Mouse (Mus musculus): ENCODE measurements around the gene Tdrd6.

Gene Tdrd6

DNA sequence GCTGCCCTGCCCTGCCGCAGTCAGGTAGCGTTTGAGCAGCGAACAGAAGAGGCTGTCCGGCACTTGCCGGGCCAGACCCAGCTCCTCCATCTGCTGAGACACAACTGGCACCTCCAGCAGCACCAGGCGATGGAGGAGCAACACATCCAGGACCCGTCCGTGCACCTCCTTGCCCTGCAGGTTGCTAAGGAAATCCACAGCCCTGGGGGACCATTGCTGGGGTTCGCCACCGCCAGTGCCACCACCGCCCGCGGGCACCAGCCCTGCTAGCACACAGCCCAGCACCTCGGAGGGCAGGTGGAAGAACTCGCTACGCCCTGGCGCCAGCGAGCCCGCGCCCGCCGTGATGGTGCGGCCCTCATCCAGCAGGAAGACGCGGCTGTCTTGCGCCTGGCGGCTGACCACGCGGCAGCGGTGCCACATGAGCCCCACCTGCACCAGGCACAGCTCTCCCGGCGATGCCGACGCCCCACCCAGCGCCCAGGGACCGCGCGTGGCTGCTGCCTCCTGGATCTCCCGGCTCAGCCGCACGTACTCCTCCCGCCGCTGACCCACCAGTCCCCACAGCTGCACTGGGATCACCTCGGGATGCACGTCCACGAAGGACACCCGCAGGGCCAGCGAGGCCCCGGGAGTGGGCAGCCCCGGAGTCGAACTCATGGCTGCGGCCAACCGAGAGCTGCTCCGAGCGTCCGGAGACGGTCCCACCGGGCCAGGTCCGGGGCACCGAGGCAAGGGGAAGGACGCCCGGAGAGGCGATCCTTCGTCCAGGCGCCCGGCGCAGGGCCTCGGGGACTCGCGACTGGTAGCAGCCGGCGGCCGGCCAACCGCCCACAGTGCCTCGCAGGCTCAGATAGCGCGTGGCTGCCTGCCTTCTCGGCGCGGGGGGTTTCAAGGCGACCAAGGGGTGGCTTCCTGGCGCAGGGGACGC is at the start of gene Tdrd6:
Gene Tdrd6 (minus strand): TSS at position 804 of the 931 bp plus-strand sequence.
- peak; percentile 24 for DNase-seq (ENCODE audit: low spot score)

DNA sequence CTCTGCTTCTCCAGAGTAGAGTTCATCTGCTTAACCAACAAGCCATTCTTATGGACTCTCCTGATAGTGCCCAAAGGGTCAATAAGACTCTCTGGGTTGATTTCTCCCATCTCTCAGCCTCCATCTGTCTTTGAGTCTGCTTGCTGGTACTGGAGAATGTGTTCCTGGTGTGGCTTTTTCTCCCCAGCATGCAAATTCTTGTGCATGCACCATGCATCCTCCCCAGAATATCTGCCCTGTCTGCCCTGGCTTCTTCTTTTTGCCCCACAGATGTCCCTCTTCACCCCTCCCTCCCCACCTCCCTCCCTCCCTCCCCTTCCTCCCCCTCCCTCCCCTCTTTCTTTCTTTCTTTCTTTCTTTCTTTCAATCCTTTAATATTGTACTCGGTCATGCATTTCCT is 47.2 kb upstream of the Tdrd6 start:
- DNase-seq (ENCODE audit: low spot score) = no peak

GRCm38 (mm10) chr17:43676241-43676640 is 46.1 kb upstream of the Tdrd6 start:
- no peak for DNase-seq (ENCODE audit: low spot score)

DNA sequence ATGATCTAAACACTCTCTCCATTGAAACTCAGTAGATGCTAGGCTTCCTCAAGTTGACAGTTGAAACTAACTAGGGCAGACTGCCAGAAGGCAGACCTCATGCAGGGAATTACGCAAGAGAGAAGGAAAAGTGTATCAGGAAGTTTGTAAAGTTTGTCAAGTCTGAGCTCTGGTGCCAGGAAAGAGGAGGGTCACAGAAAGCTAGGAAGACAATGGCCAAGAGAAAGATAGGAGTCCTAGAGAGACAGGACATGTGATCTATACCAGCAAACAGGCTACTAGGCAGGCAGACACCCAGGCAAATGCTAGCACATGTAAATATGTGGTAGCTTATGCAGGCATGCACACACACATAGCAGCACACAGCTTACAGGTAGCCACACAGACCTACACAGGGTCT is 45.1 kb upstream of the Tdrd6 start:
- no peak for DNase-seq (ENCODE audit: low spot score)

DNA sequence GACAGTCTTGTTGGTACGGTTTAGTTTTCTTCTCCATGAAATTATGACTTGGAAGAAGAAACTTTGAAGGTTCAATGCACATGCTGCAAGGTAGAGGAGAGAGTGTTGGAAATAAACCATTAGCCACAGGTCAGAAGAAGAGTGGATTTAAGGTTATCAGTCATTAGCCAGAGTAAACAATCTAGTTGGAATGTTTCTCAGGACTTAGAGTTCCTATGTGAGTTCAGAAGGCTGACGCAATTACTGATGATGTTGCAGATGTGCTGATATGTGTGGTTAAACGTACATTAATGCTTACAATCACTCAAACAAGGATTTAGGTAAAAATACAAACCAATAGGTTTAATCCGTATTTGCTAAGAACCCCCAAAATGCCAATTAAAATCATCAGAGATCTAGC is 41.8 kb upstream of the Tdrd6 start:
- no peak for DNase-seq (ENCODE audit: low spot score)

DNA sequence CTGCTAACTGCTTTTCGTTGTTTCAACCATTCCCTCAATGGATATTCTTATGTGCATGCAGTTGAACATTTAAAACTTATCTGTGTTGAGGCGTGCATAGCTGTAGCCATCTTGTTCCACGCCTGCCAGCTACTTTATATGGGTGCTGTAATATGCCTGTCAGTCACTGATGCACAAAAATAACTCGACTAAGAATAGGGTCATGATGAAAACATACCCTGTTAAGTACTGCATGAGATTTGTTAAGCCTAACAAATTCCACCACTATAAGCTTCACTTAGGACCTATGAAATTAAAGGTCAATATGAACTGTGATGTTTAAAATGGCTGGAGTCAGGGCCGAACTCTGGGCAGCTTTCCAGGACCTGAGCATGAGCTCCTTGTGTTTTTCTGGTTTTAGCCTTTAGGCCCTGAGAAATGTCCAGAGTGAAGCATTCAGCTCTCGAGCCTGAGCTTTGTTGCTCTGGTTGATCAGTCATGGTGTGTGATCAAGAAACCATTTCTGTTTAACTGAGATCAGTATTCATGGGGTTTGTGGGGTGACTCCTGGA is 39.1 kb upstream of the Tdrd6 start:
- no peak for DNase-seq (ENCODE audit: low spot score)

DNA sequence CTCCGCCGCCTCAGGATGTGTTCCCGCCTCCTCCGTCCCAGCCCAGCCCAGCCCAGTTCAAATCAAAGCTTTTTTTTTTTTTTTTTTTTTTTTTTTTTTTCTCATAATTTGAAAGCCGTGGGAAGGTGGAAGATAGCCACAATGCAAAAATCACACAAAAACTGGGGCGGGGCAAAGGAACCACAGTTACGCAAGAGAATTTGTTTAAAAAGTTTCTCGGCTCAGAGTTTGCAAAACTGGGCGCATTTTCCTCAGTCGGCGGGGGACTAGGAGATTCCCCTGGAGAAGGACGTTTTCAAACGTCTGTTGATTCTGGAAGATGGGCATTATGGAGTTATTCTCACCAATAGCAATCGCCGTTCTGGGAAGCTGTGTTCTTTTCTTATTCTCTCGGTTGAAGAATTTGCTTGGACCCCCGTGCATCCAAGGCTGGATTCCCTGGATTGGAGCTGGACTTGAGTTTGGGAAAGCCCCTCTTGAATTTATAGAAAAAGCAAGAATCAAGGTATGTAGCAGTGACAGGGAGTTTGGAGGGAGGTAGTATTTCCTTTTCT is 37.3 kb upstream of the Tdrd6 start, which contains the start of gene Cyp39a1:
Gene Cyp39a1 (plus strand): TSS at position 136 of the 554 bp plus-strand sequence.
- peak; percentile 58 for DNase-seq (ENCODE audit: low spot score)

GRCm38 (mm10) chr17:43666576-43667289 is 36.6 kb upstream of the Tdrd6 start, which contains the start of gene Slc25a27:
Gene Slc25a27, minus strand, starts transcription at chr17:43667214.
- peak; percentile 97 for DNase-seq (ENCODE audit: low spot score)

DNA sequence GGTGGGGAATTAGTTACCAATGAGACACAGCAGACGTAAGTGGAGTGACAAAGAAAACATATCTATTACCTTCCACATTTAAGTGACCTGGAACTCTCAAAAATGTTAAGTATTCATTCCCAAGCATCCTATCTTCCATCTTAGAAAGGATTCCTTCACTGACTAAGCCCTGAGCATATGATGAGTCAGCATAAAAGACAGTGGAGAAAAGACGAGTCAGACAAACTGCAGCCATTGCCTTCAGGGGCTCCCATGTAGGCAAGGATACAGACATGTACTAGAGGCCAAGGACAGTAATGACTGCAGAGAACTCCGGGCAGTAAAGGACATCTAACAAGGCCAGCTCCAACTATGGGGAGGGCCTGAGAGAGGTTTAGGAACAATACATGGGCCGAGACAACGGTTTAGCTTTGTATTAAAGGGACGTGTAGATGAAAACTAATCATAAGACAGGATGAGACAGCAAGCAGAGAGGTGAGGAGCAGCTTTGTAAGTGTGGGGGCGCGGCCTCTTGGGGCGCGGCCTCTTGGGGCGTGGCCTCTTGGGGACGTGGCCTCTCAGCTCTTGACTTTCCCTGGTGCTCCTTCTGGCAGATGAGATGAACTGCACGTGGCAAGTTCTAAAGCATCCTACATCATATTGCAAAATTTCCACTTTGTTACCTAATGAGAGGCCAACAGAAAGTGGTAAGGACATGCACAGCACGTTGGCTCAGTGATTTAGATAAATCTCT is 21.4 kb upstream of the Tdrd6 start:
- DNase-seq (ENCODE audit: low spot score) = no peak

GRCm38 (mm10) chr17:43649641-43650436 is 19.7 kb upstream of the Tdrd6 start:
- DNase-seq (ENCODE audit: low spot score) = peak; percentile 42

GRCm38 (mm10) chr17:43646925-43647324 is 16.8 kb upstream of the Tdrd6 start:
- peak; percentile 13 for DNase-seq (ENCODE audit: low spot score)

DNA sequence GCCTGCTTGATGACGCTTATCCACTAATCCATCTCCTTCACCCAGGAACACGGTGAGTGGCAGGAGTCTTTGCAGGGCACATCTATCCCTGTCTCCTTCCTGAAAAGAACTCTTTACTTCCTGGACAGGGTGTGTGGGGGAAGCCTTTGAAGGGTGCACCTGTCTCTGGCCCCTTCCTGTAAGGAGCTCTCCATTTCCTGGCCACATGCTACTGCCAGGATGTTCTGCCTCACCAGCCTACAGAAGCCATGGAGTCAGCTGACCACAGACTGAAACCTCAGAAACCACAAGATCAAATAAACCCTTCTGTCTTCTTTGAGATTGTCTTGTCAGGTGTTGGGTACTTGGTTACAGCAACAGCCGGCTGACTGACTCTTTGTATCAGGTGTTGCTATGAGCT is 15.0 kb upstream of the Tdrd6 start:
- DNase-seq (ENCODE audit: low spot score) = no peak

DNA sequence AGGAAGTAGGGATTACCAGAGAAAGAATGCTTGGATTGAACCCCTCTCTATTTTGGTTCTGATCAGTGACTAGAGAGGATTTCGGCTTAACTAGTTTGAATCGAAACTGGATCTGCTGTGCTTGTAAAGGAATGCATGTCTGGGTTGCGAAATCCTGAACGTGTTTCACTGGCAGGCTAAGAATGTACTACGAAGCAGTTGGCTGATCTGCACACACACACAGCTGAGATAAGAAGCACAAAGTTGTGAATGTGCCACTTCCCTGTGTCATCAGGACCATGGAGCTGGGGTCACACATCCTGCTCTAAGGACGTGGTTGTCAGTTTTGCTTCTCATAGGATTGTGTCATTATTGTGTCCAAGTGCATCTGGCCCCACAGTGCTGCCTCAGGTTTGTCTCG is 14.3 kb upstream of the Tdrd6 start:
- no peak for DNase-seq (ENCODE audit: low spot score)

GRCm38 (mm10) chr17:43643191-43643590 is 13.1 kb upstream of the Tdrd6 start:
- no peak for DNase-seq (ENCODE audit: low spot score)

DNA sequence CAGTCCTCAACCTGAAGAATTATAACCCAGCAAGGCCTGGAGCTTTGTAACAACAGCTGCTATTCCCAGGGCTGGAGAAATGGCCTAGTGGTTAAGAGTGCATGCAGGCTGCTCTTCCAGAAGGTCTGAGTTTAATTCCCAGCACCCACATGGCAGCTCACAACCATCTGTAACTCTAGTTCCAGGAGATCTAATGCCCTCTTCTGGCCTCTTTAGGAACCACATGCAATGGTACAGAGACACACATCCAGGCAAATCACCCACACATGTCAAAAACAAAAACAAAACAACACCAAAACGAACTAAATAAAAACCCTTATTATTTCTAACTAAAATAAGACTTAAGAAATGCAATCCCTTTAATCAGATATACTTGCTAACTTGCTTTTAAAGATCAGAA is 10.7 kb upstream of the Tdrd6 start:
- no peak for DNase-seq (ENCODE audit: low spot score)

DNA sequence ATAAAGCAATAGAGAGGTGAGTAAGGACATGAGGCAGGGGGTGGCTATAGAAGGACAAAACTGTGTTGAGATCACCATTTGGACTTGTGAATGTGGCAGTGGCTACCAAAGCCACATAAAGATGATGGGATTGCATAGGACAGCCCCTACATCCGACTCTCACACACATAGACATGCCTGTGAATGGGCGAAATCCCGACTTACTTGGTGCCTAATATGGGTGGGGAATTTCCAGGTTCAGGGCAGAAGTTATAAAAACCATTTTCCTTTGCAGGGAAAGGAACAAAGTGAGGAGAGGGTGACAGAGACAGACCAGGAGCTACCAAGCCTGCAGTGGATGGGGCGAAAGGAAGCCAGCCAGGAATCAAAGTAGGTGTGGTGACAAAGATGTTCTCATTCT is 7.0 kb upstream of the Tdrd6 start:
- DNase-seq (ENCODE audit: low spot score) = no peak

DNA sequence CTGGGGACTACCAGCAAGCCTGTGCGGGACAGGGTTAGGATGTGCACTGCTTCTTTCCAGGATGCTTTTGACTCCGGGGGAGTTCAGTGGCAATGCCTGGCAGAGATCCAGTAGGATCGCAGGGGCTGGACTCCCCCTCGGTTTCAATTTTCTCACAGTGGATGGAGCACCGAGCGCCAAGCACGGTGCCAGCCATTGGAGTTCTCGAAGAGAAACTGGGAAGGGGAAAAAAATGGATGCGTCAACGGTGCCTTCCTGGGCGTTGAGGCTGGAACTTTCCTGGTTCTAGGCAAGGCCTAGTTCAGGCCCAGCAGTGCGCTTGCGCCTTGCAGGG is 295 bp upstream of the Tdrd6 start:
- DNase-seq (ENCODE audit: low spot score) = no peak

DNA sequence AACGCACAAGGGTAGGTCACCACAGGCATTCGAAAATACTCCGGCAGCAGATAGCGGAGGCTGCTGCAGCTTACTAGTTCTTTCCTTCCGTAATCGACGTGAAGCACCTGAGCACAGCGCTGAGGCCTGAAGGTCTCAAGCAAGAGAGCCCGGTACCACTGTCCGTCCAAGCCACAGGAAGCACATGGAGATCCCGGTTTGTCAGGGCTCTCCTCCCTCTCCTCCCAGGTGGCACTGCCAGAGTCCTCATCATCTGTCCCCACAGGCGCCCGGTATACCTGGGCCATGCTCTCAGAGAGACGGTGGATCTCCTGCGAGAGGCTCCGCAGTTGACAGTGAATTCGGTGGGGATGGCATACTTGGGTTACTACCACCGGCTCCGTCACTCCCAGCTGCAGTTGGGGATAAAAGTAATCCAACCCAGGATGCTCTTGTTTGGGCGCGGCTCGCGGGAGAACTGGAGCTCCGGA is 1.0 kb downstream of the Tdrd6 start:
- DNase-seq (ENCODE audit: low spot score) = no peak

GRCm38 (mm10) chr17:43628246-43628645 is 1.9 kb downstream of the Tdrd6 start:
- DNase-seq (ENCODE audit: low spot score) = no peak

GRCm38 (mm10) chr17:43622076-43622475 is 8.0 kb downstream of the Tdrd6 start:
- DNase-seq (ENCODE audit: low spot score) = no peak

- DNase-seq (ENCODE audit: low spot score) = no peak
These were observed 10.9 kb downstream of the Tdrd6 start for GRCm38 (mm10) chr17:43619156-43619555.
